Mouse (Mus musculus) forebrain, embryonic 10.5 days (tissue): ENCODE measurements around the gene Gnb2. TPM values are rescaled to one million over a fixed set of nuclear protein-coding genes. Genes with fewer than 3 reads are reported as not detected.

Experiments used
- DNase-seq: peaks from one replicate; pipeline ENCODE4 v3.0.0-alpha.2; 2017; ENCODE audit warnings: low spot score; ENCODE audit errors: extremely low spot score
- H3K27ac ChIP-seq: fragments of 300-500 bp; sonication (generic); 2 replicates; pipeline ENCODE4 v1.5.1; 2016; ENCODE audit warnings: mild to moderate bottlenecking
- H3K27me3 ChIP-seq: fragments of 300-500 bp; sonication (generic); 2 replicates; pipeline ENCODE4 v1.6.1; 2016; ENCODE audit warnings: mild to moderate bottlenecking; ENCODE audit not compliant: poor library complexity, severe bottlenecking
- H3K36me3 ChIP-seq: fragments of 300-500 bp; sonication (generic); replicated peaks from 2 replicates; pipeline ENCODE4 v1.6.1; 2016; ENCODE audit warnings: mild to moderate bottlenecking, moderate library complexity
- H3K4me1 ChIP-seq: fragments of 300-500 bp; sonication (generic); 2 replicates; pipeline ENCODE4 v1.6.1; 2016
- H3K4me3 ChIP-seq: fragments of 300-500 bp; sonication (generic); 2 replicates; pipeline ENCODE4 v1.5.1; 2016; ENCODE audit warnings: mild to moderate bottlenecking, moderate library complexity
- H3K9me3 ChIP-seq: fragments of 300-500 bp; sonication (generic); 2 replicates; pipeline ENCODE4 v1.6.1; 2016; ENCODE audit warnings: mild to moderate bottlenecking, moderate library complexity
- WGBS: fragments of 180-500 bp; shearing (Covaris S2); methylation state at CpG from one replicate; pipeline ENCODE4 v1.1.7; 2016; 5-methylcytosine and 5-hydroxymethylcytosine counted together
- polyA plus RNA-seq: library from polyadenylated mRNA; unstranded; fragments of >200 nt; fragmentation: Nextera tagmentation; extraction: Ambion mirVana; gene quantifications from 2 replicates; pipeline ENCODE4 v1.2.1, GENCODE M21; 2016

Gene Gnb2
- polyA plus RNA-seq, 1 experiment from 2014 or later, result 288 TPM

- WGBS, result under 1% methylated on average over 61 of the region's 83 CpGs
- H3K4me3 ChIP-seq, result peak overlapping the region; percentile 85
- H3K9me3 ChIP-seq, result no peaks in the 10 kb centered on the region
- H3K27me3 ChIP-seq, result no peaks in the 10 kb centered on the region
- peaks cover 26% of the 10 kb centered on the region for H3K36me3 ChIP-seq
- peak; percentile 49 for DNase-seq
- peak overlapping the region; percentile 96 for H3K27ac ChIP-seq
- H3K4me1 ChIP-seq, result peaks cover 55% of the 10 kb centered on the region
Observed at GRCm38 (mm10) chr5:137510573-137511390, 22.5 kb downstream of the Gnb2 start.

GRCm38 (mm10) chr5:137510014-137510501 is 23.3 kb downstream of the Gnb2 start:
- peaks cover 21% of the 10 kb centered on the region for H3K36me3 ChIP-seq
- H3K4me3 ChIP-seq, result peak overlapping the region; percentile 85
- H3K9me3 ChIP-seq, result no peaks in the 10 kb centered on the region
- H3K27me3 ChIP-seq, result no peaks in the 10 kb centered on the region
- WGBS, result under 1% methylated on average over 41 of the region's 52 CpGs
- DNase-seq, result peak; percentile 83
- H3K27ac ChIP-seq, result peak overlapping the region; percentile 96
- H3K4me1 ChIP-seq, result peaks cover 51% of the 10 kb centered on the region

- no peaks in the 10 kb centered on the region for H3K9me3 ChIP-seq
- no peak overlapping the region for H3K27ac ChIP-seq
- peaks cover 17% of the 10 kb centered on the region for H3K36me3 ChIP-seq
- H3K4me3 ChIP-seq, result 0 out of 2 replicates have a peak overlapping the region, but pooled peaks have one; percentile 10
- H3K4me1 ChIP-seq, result peaks cover 25% of the 10 kb centered on the region
- no peaks in the 10 kb centered on the region for H3K27me3 ChIP-seq
- DNase-seq, result no peak
- WGBS, result 86% methylated on average over 6 of the region's 6 CpGs
Observed at GRCm38 (mm10) chr5:137504041-137504440, 29.3 kb downstream of the Gnb2 start.

DNA sequence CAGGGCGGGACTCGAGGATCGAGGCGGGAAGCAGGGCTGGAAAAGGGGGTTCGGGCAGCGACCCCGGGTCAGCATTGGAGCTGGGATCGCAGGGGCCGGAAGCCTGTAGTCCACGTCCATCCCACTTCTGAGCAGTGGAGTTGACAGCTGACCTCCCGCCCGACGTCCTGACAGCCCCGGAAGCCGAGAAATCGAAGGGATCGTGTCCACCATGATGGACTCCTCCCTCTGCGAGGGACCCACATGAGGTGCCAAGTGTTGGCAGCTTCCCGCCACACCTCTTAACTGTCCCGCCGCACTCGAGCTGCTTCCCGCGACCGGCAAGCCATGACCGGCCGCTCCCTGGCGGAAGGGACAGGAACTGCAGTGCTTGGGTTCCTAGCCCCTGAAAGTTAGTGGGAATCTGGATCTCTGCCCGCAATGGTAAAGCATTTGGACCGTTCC is 30.6 kb downstream of the Gnb2 start:
- Histone ChIP-seq H3K4me3 (peak overlapping the region; percentile 67), H3K36me3 (peaks cover 17% of the 10 kb centered on the region), H3K27me3 (no peaks in the 10 kb centered on the region), H3K27ac (peak overlapping the region; percentile 94), H3K9me3 (no peaks in the 10 kb centered on the region), H3K4me1 (peaks cover 25% of the 10 kb centered on the region)
- under 1% methylated on average over 30 of the region's 30 CpGs for WGBS
- DNase-seq, result peak; percentile 89

GRCm38 (mm10) chr5:137501709-137502666 is 31.3 kb downstream of the Gnb2 start, which contains the start of gene Pop7:
TSS of gene Pop7 (minus strand) at chr5:137502518.
- WGBS, result 4% methylated on average over 64 of the region's 64 CpGs
- peak; percentile 100 for DNase-seq
- Histone ChIP-seq H3K4me3 (peak within 1 kb of the TSS; percentile 67), H3K27me3 (no peaks in the 10 kb centered on the region), H3K4me1 (peaks cover 25% of the 10 kb centered on the region), H3K9me3 (no peaks in the 10 kb centered on the region), H3K36me3 (peaks cover 17% of the 10 kb centered on the region), H3K27ac (peak within 1 kb of the TSS; percentile 94)

GRCm38 (mm10) chr5:137500186-137500585 is 33.1 kb downstream of the Gnb2 start:
- Histone ChIP-seq H3K4me1 (peaks cover 25% of the 10 kb centered on the region), H3K9me3 (no peaks in the 10 kb centered on the region), H3K27ac (no peak overlapping the region), H3K27me3 (no peaks in the 10 kb centered on the region), H3K4me3 (no peak overlapping the region), H3K36me3 (peaks cover 17% of the 10 kb centered on the region)
- WGBS, result 92% methylated on average over 7 of the region's 7 CpGs
- DNase-seq, result no peak

GRCm38 (mm10) chr5:137493831-137494230 is 39.5 kb downstream of the Gnb2 start:
- WGBS, result 89% methylated on average over 13 of the region's 13 CpGs
- Histone ChIP-seq H3K4me3 (no peak overlapping the region), H3K27me3 (no peaks in the 10 kb centered on the region), H3K9me3 (no peaks in the 10 kb centered on the region), H3K4me1 (no peaks in the 10 kb centered on the region), H3K36me3 (no peaks in the 10 kb centered on the region), H3K27ac (no peak overlapping the region)
- no peak for DNase-seq

GRCm38 (mm10) chr5:137491559-137491958 is 41.8 kb downstream of the Gnb2 start:
- 0 out of 2 replicates have a peak, but pooled peaks cover 2% of the 10 kb centered on the region for H3K36me3 ChIP-seq
- no peaks in the 10 kb centered on the region for H3K27me3 ChIP-seq
- H3K9me3 ChIP-seq, result no peaks in the 10 kb centered on the region
- 72% methylated on average over 4 of the region's 4 CpGs for WGBS
- no peak overlapping the region for H3K27ac ChIP-seq
- DNase-seq, result no peak
- H3K4me1 ChIP-seq, result peaks cover under 1% of the 10 kb centered on the region
- H3K4me3 ChIP-seq, result no peak overlapping the region

DNA sequence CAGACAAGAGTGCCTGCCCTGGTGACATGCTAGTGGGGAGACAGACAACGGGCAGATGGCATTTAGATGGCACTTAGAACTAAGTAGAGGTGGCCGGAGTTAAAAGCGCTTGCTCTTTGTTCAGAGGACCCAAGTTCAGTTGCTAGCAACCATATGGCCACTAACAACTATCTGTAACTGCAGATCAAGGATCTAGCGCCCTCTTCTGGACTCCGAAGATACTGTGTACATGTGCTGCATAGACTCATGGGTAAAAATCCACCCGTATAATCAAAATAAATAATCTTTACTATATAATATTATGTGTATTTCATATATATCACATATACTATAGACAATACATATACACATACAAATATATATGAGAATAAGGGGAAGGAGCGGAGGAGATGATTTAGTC is 45.7 kb downstream of the Gnb2 start:
- Histone ChIP-seq H3K4me3 (no peak overlapping the region), H3K36me3 (0 out of 2 replicates have a peak, but pooled peaks cover 2% of the 10 kb centered on the region), H3K27me3 (peaks cover 25% of the 10 kb centered on the region), H3K27ac (no peak overlapping the region), H3K4me1 (peaks cover 26% of the 10 kb centered on the region), H3K9me3 (no peaks in the 10 kb centered on the region)
- 88% methylated on average over 7 of the region's 7 CpGs for WGBS
- no peak for DNase-seq

- peak overlapping the region; percentile 80 for H3K27ac ChIP-seq
Observed at GRCm38 (mm10) chr5:137485851-137486155, 47.5 kb downstream of the Gnb2 start.

GRCm38 (mm10) chr5:137485071-137485850 is 48.0 kb downstream of the Gnb2 start:
- H3K9me3 ChIP-seq, result no peaks in the 10 kb centered on the region
- H3K36me3 ChIP-seq, result 0 out of 2 replicates have a peak, but pooled peaks cover 2% of the 10 kb centered on the region
- peaks cover 25% of the 10 kb centered on the region for H3K27me3 ChIP-seq
- 3% methylated on average over 30 of the region's 30 CpGs for WGBS
- peak; percentile 41 for DNase-seq
- H3K4me1 ChIP-seq, result peaks cover 39% of the 10 kb centered on the region
- peak overlapping the region; percentile 61 for H3K4me3 ChIP-seq
- H3K27ac ChIP-seq, result peak overlapping the region; percentile 80

More at GRCm38 (mm10) chr5:137485851-137486155, 47.5 kb downstream of the Gnb2 start:
- H3K4me3 ChIP-seq, result peak overlapping the region; percentile 61
- H3K4me1 ChIP-seq, result peaks cover 39% of the 10 kb centered on the region
- peaks cover 25% of the 10 kb centered on the region for H3K27me3 ChIP-seq
- WGBS, result under 1% methylated on average over 17 of the region's 17 CpGs
- 0 out of 2 replicates have a peak, but pooled peaks cover 2% of the 10 kb centered on the region for H3K36me3 ChIP-seq
- DNase-seq, result no peak
- H3K9me3 ChIP-seq, result no peaks in the 10 kb centered on the region

DNA sequence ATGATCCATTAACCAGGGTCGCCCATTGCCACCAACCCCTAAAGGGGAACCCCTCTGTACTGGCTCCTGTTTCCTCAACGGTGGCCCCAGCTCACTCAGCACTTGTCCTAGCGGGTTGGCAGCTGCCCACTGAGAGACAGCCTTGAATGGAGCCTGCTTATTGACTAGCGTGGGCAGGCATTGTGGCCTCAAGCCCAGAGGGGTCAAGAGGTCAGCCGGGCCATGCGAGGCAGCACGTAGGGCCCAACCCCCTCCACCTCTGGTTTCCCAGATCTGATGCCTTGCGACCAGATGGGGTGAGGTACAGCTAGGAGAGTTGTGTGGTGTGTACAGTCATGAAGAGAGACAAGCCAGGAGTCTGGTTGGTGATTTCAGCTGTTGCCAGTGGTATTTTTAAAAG is 51.4 kb downstream of the Gnb2 start:
- Histone ChIP-seq H3K9me3 (no peaks in the 10 kb centered on the region), H3K4me3 (no peak overlapping the region), H3K27ac (peak overlapping the region; percentile 76), H3K36me3 (no peaks in the 10 kb centered on the region), H3K4me1 (peaks cover 39% of the 10 kb centered on the region), H3K27me3 (peaks cover 25% of the 10 kb centered on the region)
- WGBS, result 12% methylated on average over 8 of the region's 8 CpGs
- DNase-seq, result peak; percentile 19
